Mouse (Mus musculus): Measurements from ENCODE around the gene Cct5.

- no peak for TF ChIP-seq CTCF (IDR thresholded peaks at IDR 0.05)
- TF ChIP-seq EP300 (IDR thresholded peaks at IDR 0.05): no peak
These were observed 46.4 kb upstream of the Cct5 start for GRCm38 (mm10) chr15:31647851-31648569.
